Comparison of ENCODE assay signal across 14 mouse cellular contexts in the genomic region with DNA sequence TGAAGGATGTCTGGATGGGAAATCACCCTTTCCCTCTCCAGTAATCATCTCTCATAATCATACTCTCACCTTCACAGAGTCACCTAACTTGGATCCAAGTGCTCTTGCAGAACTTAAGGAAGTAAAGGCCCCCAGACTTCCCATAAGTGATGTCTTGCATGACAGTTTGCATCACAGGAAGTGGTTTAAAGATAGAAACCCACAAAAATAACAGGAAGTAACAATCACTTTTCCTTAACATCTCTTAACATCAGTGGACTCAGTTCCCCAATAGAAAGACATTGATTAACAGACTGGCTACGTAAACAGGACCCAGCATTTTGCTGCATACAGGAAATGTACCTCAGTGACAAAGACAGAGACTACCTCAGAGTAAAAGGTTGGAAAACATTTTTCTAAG. TPM values are rescaled to one million over a fixed set of nuclear protein-coding genes. Genes with fewer than 3 reads are reported as not detected.
DNase-seq lines count a peak whose midpoint lies in the region; ATAC-seq and TF ChIP-seq lines count a peak whose summit lies in the region.
"Had no signal": no experiment of that assay in that cellular context is flagged by ENCODE, and none has a peak within 500 bp of the region (broad histone marks: within the 10 kb centered on the region; RNA-seq: fewer than 3 reads in every experiment).

No protein-coding gene starts in this region.

- TF ChIP-seq POLR2A in limb, embryonic 14.5 days (IDR thresholded peaks at IDR 0.05; ENCODE audit: borderline replicate concordance, extremely low read depth, insufficient read depth, insufficient read length) = no peak

- no peak for DNase-seq in heart, postnatal 4 days
- DNase-seq in B cell, adult 2 months = peak; percentile 12 to 17
- DNase-seq in T-cell, adult 2 months (ENCODE audit: low spot score) = peak; percentile 73
- no peak for DNase-seq in limb, embryonic 14.5 days (ENCODE audit: low spot score)
- DNase-seq in layer of hippocampus, postnatal 25 days (ENCODE audit: extremely low spot score in 1 of 2, low spot score in 1 of 2) = no peak
- no peak for DNase-seq in frontal cortex, adult 2 months (ENCODE audit: extremely low spot score in 1 of 2, low spot score in 1 of 2)
- DNase-seq: cerebellum, postnatal 14 days; right cerebral cortex, postnatal 25 days had no signal

- peaks cover 19% of the 10 kb centered on the region for H3K4me1 ChIP-seq in heart, embryonic 13.5 days
- 0 out of 2 replicates have a peak, but pooled peaks cover 4% of the 10 kb centered on the region for H3K4me1 ChIP-seq in limb, embryonic 14.5 days (ENCODE audit: control insufficient read depth, insufficient read depth, low read length)
- H3K4me1 ChIP-seq in midbrain, embryonic 16.5 days (ENCODE audit: control insufficient read depth, insufficient read depth, low read length) = no peaks in the 10 kb centered on the region
- H3K4me1 ChIP-seq: hindbrain, embryonic 12.5 days; midbrain, embryonic 12.5 days; neural tube, embryonic 15.5 days had no signal

- peak overlapping the region; percentile 4 for H3K27ac ChIP-seq in heart, embryonic 13.5 days (replicated peaks)
- 0 out of 2 replicates have a peak overlapping the region, but pooled peaks have one; percentile 19 for H3K27ac ChIP-seq in limb, embryonic 14.5 days (replicated peaks; ENCODE audit: low read depth, low read length)
- H3K27ac ChIP-seq in midbrain, embryonic 16.5 days (ENCODE audit: low read length) = no peak overlapping the region
- H3K27ac ChIP-seq: hindbrain, embryonic 12.5 days; kidney, postnatal 0 days; midbrain, embryonic 12.5 days; neural tube, embryonic 15.5 days had no signal

- ATAC-seq in heart, embryonic 13.5 days (ENCODE audit: extremely low read depth, insufficient number of reproducible peaks, low FRiP score, low TSS enrichment) = no peak
- no peak for ATAC-seq in limb, embryonic 14.5 days (ENCODE audit: low FRiP score, low read depth)
- no peak for ATAC-seq in midbrain, embryonic 16.5 days

- no peak overlapping the region for H3K9ac ChIP-seq in heart, embryonic 13.5 days
- no peak overlapping the region for H3K9ac ChIP-seq in limb, embryonic 14.5 days (ENCODE audit: low read depth, low read length, severe bottlenecking)
- H3K9ac ChIP-seq in midbrain, embryonic 16.5 days (ENCODE audit: low read depth, low read length) = no peak overlapping the region
- H3K9ac ChIP-seq: hindbrain, embryonic 12.5 days; midbrain, embryonic 12.5 days; neural tube, embryonic 15.5 days had no signal

- H3K27me3 ChIP-seq in heart, embryonic 13.5 days (replicated peaks) = no peaks in the 10 kb centered on the region
- no peaks in the 10 kb centered on the region for H3K27me3 ChIP-seq in limb, embryonic 14.5 days (ENCODE audit: control insufficient read depth, insufficient read depth, low read length)
- no peaks in the 10 kb centered on the region for H3K27me3 ChIP-seq in midbrain, embryonic 16.5 days (ENCODE audit: control insufficient read depth, insufficient read depth, low read depth, low read length)
- H3K27me3 ChIP-seq: hindbrain, embryonic 12.5 days; midbrain, embryonic 12.5 days; neural tube, embryonic 15.5 days had no signal

- no peaks in the 10 kb centered on the region for H3K9me3 ChIP-seq in heart, embryonic 13.5 days
- no peaks in the 10 kb centered on the region for H3K9me3 ChIP-seq in limb, embryonic 14.5 days (ENCODE audit: control insufficient read depth, low read length)
- no peaks in the 10 kb centered on the region for H3K9me3 ChIP-seq in midbrain, embryonic 16.5 days (replicated peaks; ENCODE audit: control insufficient read depth, low read length, poor library complexity, severe bottlenecking)
- H3K9me3 ChIP-seq: hindbrain, embryonic 12.5 days; midbrain, embryonic 12.5 days; neural tube, embryonic 15.5 days had no signal

- H3K36me3 ChIP-seq in heart, embryonic 13.5 days = peaks cover 37% of the 10 kb centered on the region
- peaks cover 7% of the 10 kb centered on the region for H3K36me3 ChIP-seq in limb, embryonic 14.5 days (ENCODE audit: control insufficient read depth, insufficient read depth, low read length)
- no peaks in the 10 kb centered on the region; the same call in none of the 2 replicates for H3K36me3 ChIP-seq in midbrain, embryonic 16.5 days (ENCODE audit: control insufficient read depth, insufficient read depth, low read length)

- WGBS in heart, embryonic 13.5 days = 76% methylated on average over 1 of the region's 1 CpGs
- 69% methylated on average over 1 of the region's 1 CpGs for WGBS in limb, embryonic 14.5 days
- 100% methylated on average over 1 of the region's 1 CpGs for WGBS in midbrain, embryonic 16.5 days

- H3K4me2 ChIP-seq in heart, embryonic 13.5 days = no peak overlapping the region
- H3K4me2 ChIP-seq in limb, embryonic 14.5 days (replicated peaks; ENCODE audit: low read depth, low read length, severe bottlenecking) = no peak overlapping the region
- no peak overlapping the region for H3K4me2 ChIP-seq in midbrain, embryonic 16.5 days (ENCODE audit: low read length)
- H3K4me2 ChIP-seq: hindbrain, embryonic 12.5 days; midbrain, embryonic 12.5 days; neural tube, embryonic 15.5 days had no signal

- no peak overlapping the region for H3K4me3 ChIP-seq in heart, embryonic 13.5 days
- no peak overlapping the region for H3K4me3 ChIP-seq in limb, embryonic 14.5 days (replicated peaks; ENCODE audit: low read length)
- H3K4me3 ChIP-seq in midbrain, embryonic 16.5 days (ENCODE audit: low read depth, low read length) = no peak overlapping the region
- H3K4me3 ChIP-seq: hindbrain, embryonic 12.5 days; midbrain, embryonic 12.5 days; neural tube, embryonic 15.5 days had no signal

RNA-seq across cellular contexts. Expression of gene Nemp2, which starts 22.9 kb away (rescaled TPM):
- polyA plus RNA-seq in heart, embryonic 13.5 days (2015; fragmentation: Nextera tagmentation; extraction: Ambion mirVana) = 4.4 and 4.8 TPM in 2 replicates
- 1 to 10 TPM; 4.6 to 4.9 TPM for total RNA-seq in heart, postnatal 4 days (2021)
- polyA plus RNA-seq in limb, embryonic 14.5 days (2012; rRNA removed) = 24.7 and 29.9 TPM in 2 replicates
- 11.8 and 11.9 TPM in 2 replicates for polyA plus RNA-seq in limb, embryonic 14.5 days (2014; fragmentation: Nextera tagmentation; extraction: Ambion mirVana)
- 5.0 and 5.6 TPM in 2 replicates for polyA plus RNA-seq in midbrain, embryonic 16.5 days (2015; fragmentation: Nextera tagmentation; extraction: Ambion mirVana)
- total RNA-seq in layer of hippocampus, postnatal 25 days (2021) = 1 to 10 TPM; 2.6 to 4.6 TPM
- polyA plus RNA-seq in frontal cortex, adult 2 months (2012; rRNA removed) = 10.7 and 12.3 TPM in 2 replicates

Comparison
In these comparisons a context has a peak if more than half of its experiments do, and no peak if none do; other contexts are left out.
1. DNase-seq: peak in B cell, adult 2 months (2 of 2) and T-cell, adult 2 months (single experiment); none in heart, postnatal 4 days (single experiment), limb, embryonic 14.5 days (single experiment), layer of hippocampus, postnatal 25 days (0 of 2) and frontal cortex, adult 2 months (0 of 2).